Mouse (Mus musculus) spleen, embryonic (tissue): ENCODE measurements around the gene Fam57a.

Experiments used
- CTCF ChIA-PET: fragments of 350-600 bp; sonication (Branson Sonifier 250); formaldehyde crosslinking; loops from one replicate; lab custom pipeline; 2022; lab: Charles Lee

The Fam57a gene

GRCm38 (mm10) chr11:76242901-76243810 is 63.7 kb downstream of the Fam57a start, which contains the start of the genes Mrm3 and Glod4:
TSS of gene Mrm3 (plus strand) at chr11:76243715.
TSS of gene Glod4 (minus strand) at chr11:76243725.
- CTCF ChIA-PET: no interaction called here

- CTCF ChIA-PET: no interaction called here
Measured at GRCm38 (mm10) chr11:76243811-76244546, 64.5 kb downstream of the Fam57a start.

GRCm38 (mm10) chr11:76246439-76246838 is 67.0 kb downstream of the Fam57a start:
- CTCF ChIA-PET: interaction anchor here (0.7 kb wide), 1 partner anchor 1520 kb away, joined by 5 read pairs; no protein-coding TSS in a partner anchor

- CTCF ChIA-PET: interaction anchor here (0.6 kb wide), 1 partner anchor 32 kb away, joined by 4 read pairs; no protein-coding TSS in a partner anchor
Measured at GRCm38 (mm10) chr11:76247239-76247638, 67.8 kb downstream of the Fam57a start.

GRCm38 (mm10) chr11:76252036-76252435 is 72.6 kb downstream of the Fam57a start:
- CTCF ChIA-PET: interaction anchor here (0.5 to 0.6 kb wide), 3 partner anchors 267 to 1087 kb away, joined by 3 to 25 read pairs (median 13); no protein-coding TSS in a partner anchor

- CTCF ChIA-PET: interaction anchor here (0.5 to 1.4 kb wide), 4 partner anchors 19 to 157 kb away, joined by 3 to 9 read pairs (median 6); no protein-coding TSS in a partner anchor
Measured at GRCm38 (mm10) chr11:76253145-76253917, 73.9 kb downstream of the Fam57a start.

- CTCF ChIA-PET: interaction anchor here (0.6 to 1.4 kb wide), 2 partner anchors 100 to 152 kb away, joined by 3 to 8 read pairs; no protein-coding TSS in a partner anchor
Measured at GRCm38 (mm10) chr11:76253918-76254264, 74.4 kb downstream of the Fam57a start.

- CTCF ChIA-PET: no interaction called here
Measured at GRCm38 (mm10) chr11:76255431-76256001, 76.0 kb downstream of the Fam57a start.

- CTCF ChIA-PET: interaction anchor here (0.6 kb wide), 1 partner anchor 35 kb away, joined by 3 read pairs; no protein-coding TSS in a partner anchor
Measured at GRCm38 (mm10) chr11:76256129-76256528, 76.7 kb downstream of the Fam57a start.

GRCm38 (mm10) chr11:76257386-76257785 is 77.9 kb downstream of the Fam57a start:
- CTCF ChIA-PET: no interaction called here

GRCm38 (mm10) chr11:76258511-76258910 is 79.0 kb downstream of the Fam57a start:
- CTCF ChIA-PET: interaction anchor here (0.6 kb wide), 1 partner anchor 148 kb away, joined by 3 read pairs; no protein-coding TSS in a partner anchor

GRCm38 (mm10) chr11:76260208-76261050 is 81.0 kb downstream of the Fam57a start:
- CTCF ChIA-PET: interaction anchor here (1.0 kb wide), 1 partner anchor 143 kb away, joined by 3 read pairs; no protein-coding TSS in a partner anchor

- CTCF ChIA-PET: interaction anchor here (1.0 kb wide), 1 partner anchor 142 kb away, joined by 3 read pairs; no protein-coding TSS in a partner anchor
Measured at GRCm38 (mm10) chr11:76261224-76261623, 81.8 kb downstream of the Fam57a start.

GRCm38 (mm10) chr11:76262611-76263351 is 83.3 kb downstream of the Fam57a start:
- CTCF ChIA-PET: no interaction called here
